Mouse (Mus musculus) C2C12 (cell line): ENCODE measurements around the gene Socs3. TPM values are rescaled to one million over a fixed set of nuclear protein-coding genes. Genes with fewer than 3 reads are reported as not detected.

Experiments used
- H3K27me3 ChIP-seq: one replicate; pipeline ENCODE4 v1.6.1; 2011; ENCODE audit not compliant: control insufficient read depth, insufficient read depth, insufficient read length
- H3K36me3 ChIP-seq: one replicate; pipeline ENCODE4 v1.6.1; 2011; ENCODE audit not compliant: control insufficient read depth, insufficient read depth
- H3K4me3 ChIP-seq: one replicate; pipeline ENCODE4 v1.5.1; 2011; ENCODE audit warnings: mild to moderate bottlenecking, control low read depth; ENCODE audit not compliant: poor library complexity, insufficient read depth, severe bottlenecking
- H3K79me2 ChIP-seq: one replicate; pipeline ENCODE4 v1.6.1; 2011; ENCODE audit not compliant: control insufficient read depth, insufficient read depth
- H3K79me3 ChIP-seq: one replicate; pipeline ENCODE4 v1.6.1; 2011; ENCODE audit warnings: low read depth, control low read depth
- H3ac ChIP-seq: one replicate; pipeline ENCODE3; 2011; ENCODE audit warnings: low read depth; ENCODE audit not compliant: control insufficient read depth, insufficient read length
- CEBPB ChIP-seq: IDR thresholded peaks from one replicate; pipeline ENCODE4 v1.6.1; 2011; ENCODE audit warnings: low read depth, mild to moderate bottlenecking, control low read depth, moderate library complexity
- CTCF ChIP-seq: IDR thresholded peaks from one replicate; pipeline ENCODE4 v1.5.1; 2011; ENCODE audit not compliant: control insufficient read depth, insufficient read depth, insufficient read length
- FOSL1 ChIP-seq: IDR thresholded peaks from one replicate; pipeline ENCODE4 v1.8.0; 2011; ENCODE audit warnings: mild to moderate bottlenecking, low read length; ENCODE audit not compliant: poor library complexity, insufficient read depth, severe bottlenecking
- MAX ChIP-seq: IDR thresholded peaks from one replicate; pipeline ENCODE4 v1.6.1; 2011; ENCODE audit warnings: mild to moderate bottlenecking, control low read depth
- MYOD1 ChIP-seq: IDR thresholded peaks from one replicate; pipeline ENCODE4 v1.6.1; 2011; ENCODE audit warnings: low read depth; ENCODE audit not compliant: control insufficient read depth, insufficient read length
- MYOG ChIP-seq: IDR thresholded peaks from one replicate; pipeline ENCODE4 v1.6.1; 2011; ENCODE audit not compliant: control insufficient read depth, insufficient read length; ENCODE audit errors: extremely low read depth
- USF1 ChIP-seq: IDR thresholded peaks from one replicate; pipeline ENCODE4 v1.6.1; 2011; ENCODE audit warnings: low read depth, mild to moderate bottlenecking, control low read depth, moderate library complexity
- polyA plus RNA-seq: library from polyadenylated mRNA; unstranded; fragments of >200 nt; fragmentation: generic; extraction: Trizol; gene quantifications from one replicate; pipeline ENCODE4 v1.2.1, GENCODE M21; 2012; ENCODE audit warnings: missing spikeins

Socs3 gene
- polyA plus RNA-seq, 1 experiment: 12.5 TPM

- Histone ChIP-seq H3K79me3 (peaks cover 62% of the 10 kb centered on the region), H3K36me3 (peaks cover 66% of the 10 kb centered on the region), H3K27me3 (no peaks in the 10 kb centered on the region), H3ac (no peak overlapping the region), H3K4me3 (no peak overlapping the region), H3K79me2 (peaks cover 85% of the 10 kb centered on the region)
- TF ChIP-seq MAX: no peak
- no peak for TF ChIP-seq CEBPB
- no peak for TF ChIP-seq USF1
- no peak for TF ChIP-seq MYOD1
- TF ChIP-seq FOSL1: no peak
- no peak for TF ChIP-seq MYOG
- TF ChIP-seq CTCF: no peak
Observed at GRCm38 (mm10) chr11:118004217-118004616, 34.4 kb upstream of the Socs3 start.

- peak overlapping the region; percentile 29 for H3ac ChIP-seq
- peaks cover 62% of the 10 kb centered on the region for H3K79me3 ChIP-seq
- no peak overlapping the region for H3K4me3 ChIP-seq
- TF ChIP-seq USF1 (no peak), CEBPB (peak; percentile 6), CTCF (no peak), MYOD1 (peak; percentile 50), MAX (peak; percentile 62), MYOG (no peak)
- peaks cover 85% of the 10 kb centered on the region for H3K79me2 ChIP-seq
- no peaks in the 10 kb centered on the region for H3K27me3 ChIP-seq
- H3K36me3 ChIP-seq: peaks cover 71% of the 10 kb centered on the region
Observed at GRCm38 (mm10) chr11:118003718-118004117, 33.9 kb upstream of the Socs3 start.

GRCm38 (mm10) chr11:118003176-118003575 lies 33.3 kb upstream of the Socs3 start:
- Histone ChIP-seq H3ac (no peak overlapping the region), H3K79me2 (peaks cover 85% of the 10 kb centered on the region), H3K27me3 (no peaks in the 10 kb centered on the region), H3K36me3 (peaks cover 77% of the 10 kb centered on the region), H3K4me3 (no peak overlapping the region), H3K79me3 (peaks cover 61% of the 10 kb centered on the region)
- TF ChIP-seq CEBPB (no peak), USF1 (no peak), MAX (no peak), CTCF (no peak), FOSL1 (no peak), MYOG (no peak), MYOD1 (no peak)

GRCm38 (mm10) chr11:118000565-118001215 lies 30.8 kb upstream of the Socs3 start:
- peak overlapping the region; percentile 2 for H3ac ChIP-seq
- H3K36me3 ChIP-seq: peaks cover 76% of the 10 kb centered on the region
- H3K79me2 ChIP-seq: peaks cover 85% of the 10 kb centered on the region
- peaks cover 58% of the 10 kb centered on the region for H3K79me3 ChIP-seq
- H3K4me3 ChIP-seq: no peak overlapping the region
- no peaks in the 10 kb centered on the region for H3K27me3 ChIP-seq
- peak; percentile 21 for TF ChIP-seq MAX
- no peak for TF ChIP-seq MYOG
- TF ChIP-seq CTCF: no peak
- peak; percentile 25 for TF ChIP-seq FOSL1
- TF ChIP-seq USF1: no peak
- TF ChIP-seq MYOD1: no peak
- no peak for TF ChIP-seq CEBPB

- TF ChIP-seq MYOD1: no peak
- no peak for TF ChIP-seq CEBPB
- TF ChIP-seq CTCF: no peak
- no peak for TF ChIP-seq MYOG
- no peak for TF ChIP-seq MAX
- TF ChIP-seq USF1: no peak
- Histone ChIP-seq H3K36me3 (peaks cover 70% of the 10 kb centered on the region), H3ac (no peak overlapping the region), H3K79me3 (peaks cover 60% of the 10 kb centered on the region), H3K79me2 (peaks cover 85% of the 10 kb centered on the region), H3K27me3 (no peaks in the 10 kb centered on the region), H3K4me3 (no peak overlapping the region)
Observed at GRCm38 (mm10) chr11:118000083-118000482, 30.2 kb upstream of the Socs3 start.

GRCm38 (mm10) chr11:117999260-117999934 lies 29.6 kb upstream of the Socs3 start:
- Histone ChIP-seq H3K4me3 (no peak overlapping the region), H3K36me3 (peaks cover 64% of the 10 kb centered on the region)
- no peak for TF ChIP-seq MYOD1
- no peak for TF ChIP-seq MYOG
- TF ChIP-seq MAX: no peak
- no peak for TF ChIP-seq USF1
- TF ChIP-seq CEBPB: no peak
- TF ChIP-seq CTCF: no peak
- TF ChIP-seq FOSL1: no peak

More at GRCm38 (mm10) chr11:117999260-117999934, 29.6 kb upstream of the Socs3 start:
- H3K79me3 ChIP-seq: peaks cover 60% of the 10 kb centered on the region
- H3ac ChIP-seq: no peak overlapping the region
- H3K27me3 ChIP-seq: no peaks in the 10 kb centered on the region
- peaks cover 85% of the 10 kb centered on the region for H3K79me2 ChIP-seq
